Mouse (Mus musculus) intestine, postnatal 0 days (tissue): ENCODE measurements around the gene Kansl1l. TPM values are rescaled to one million over a fixed set of nuclear protein-coding genes. Genes with fewer than 3 reads are reported as not detected.

ENCODE experiments used
- ATAC-seq: fragments of 200-750 bp; cut with Nextera tagmentation; 2 replicates; pipeline ENCODE4 v1.8.0; 2017; ENCODE audit warnings: mild to moderate bottlenecking, moderate TSS enrichment, moderate library complexity
- H3K27ac ChIP-seq: fragments of 300-500 bp; sonication (generic); 2 replicates; pipeline ENCODE4 v1.5.1; 2014; ENCODE audit warnings: mild to moderate bottlenecking, low read depth, low read length, moderate library complexity
- H3K27me3 ChIP-seq: fragments of 300-500 bp; sonication (generic); replicated peaks from 2 replicates; pipeline ENCODE4 v1.6.1; 2014; ENCODE audit warnings: low read length, mixed read lengths; ENCODE audit not compliant: control insufficient read depth, insufficient read depth
- H3K36me3 ChIP-seq: fragments of 300-500 bp; sonication (generic); 2 replicates; pipeline ENCODE4 v1.6.1; 2014; ENCODE audit warnings: mild to moderate bottlenecking, moderate library complexity; ENCODE audit not compliant: control insufficient read depth, insufficient read depth
- H3K4me1 ChIP-seq: fragments of 300-500 bp; sonication (generic); replicated peaks from 2 replicates; pipeline ENCODE4 v1.6.1; 2014; ENCODE audit warnings: antibody characterized with exemption, low read length, mixed read lengths; ENCODE audit not compliant: control insufficient read depth, insufficient read depth
- H3K4me2 ChIP-seq: fragments of 300-500 bp; sonication (generic); replicated peaks from 2 replicates; pipeline ENCODE4 v1.6.1; 2014; ENCODE audit warnings: low read depth, mild to moderate bottlenecking, moderate library complexity
- H3K4me3 ChIP-seq: fragments of 300-500 bp; sonication (generic); 2 replicates; pipeline ENCODE4 v1.5.1; 2014; ENCODE audit warnings: low read depth, low read length
- H3K9ac ChIP-seq: fragments of 300-500 bp; sonication (generic); 2 replicates; pipeline ENCODE4 v1.6.1; 2014; ENCODE audit warnings: mild to moderate bottlenecking, low read depth, low read length
- H3K9me3 ChIP-seq: fragments of 300-500 bp; sonication (generic); 2 replicates; pipeline ENCODE4 v1.6.1; 2016; ENCODE audit warnings: mixed run types; ENCODE audit not compliant: control insufficient read depth
- CTCF ChIP-seq: sonication (generic); IDR thresholded peaks from 2 replicates; pipeline ENCODE4 v1.5.1; 2016; ENCODE audit warnings: low read depth, mild to moderate bottlenecking, control low read depth, antibody characterized with exemption, moderate library complexity
- WGBS: fragments of 180-500 bp; shearing (Covaris S2); extraction: QIAGEN DNeasy Blood & Tissue Kit; methylation state at CpG from one replicate; pipeline ENCODE4 v1.1.7; 2014; 5-methylcytosine and 5-hydroxymethylcytosine counted together
- polyA plus RNA-seq: library from polyadenylated mRNA; unstranded; fragments of >200 nt; fragmentation: Nextera tagmentation; extraction: Ambion mirVana; gene quantifications from 2 replicates; pipeline ENCODE4 v1.2.1, GENCODE M21; 2015

Kansl1l gene
- polyA plus RNA-seq, 1 experiment from 2014 or later, result 7.2 TPM

- no peak for TF ChIP-seq CTCF
- Histone ChIP-seq H3K9me3 (no peaks in the 10 kb centered on the region), H3K9ac (no peak overlapping the region), H3K27me3 (no peaks in the 10 kb centered on the region), H3K4me3 (no peak overlapping the region), H3K27ac (no peak overlapping the region), H3K4me1 (no peaks in the 10 kb centered on the region), H3K36me3 (no peaks in the 10 kb centered on the region), H3K4me2 (no peak overlapping the region)
- ATAC-seq, result no peak
- 86% methylated on average over 1 of the region's 1 CpGs for WGBS
Measured at GRCm38 (mm10) chr1:66806821-66807220, 10.5 kb downstream of the Kansl1l start.

GRCm38 (mm10) chr1:66805408-66805807 lies 12.0 kb downstream of the Kansl1l start:
- H3K4me1 ChIP-seq, result no peaks in the 10 kb centered on the region
- no peak overlapping the region for H3K4me3 ChIP-seq
- ATAC-seq, result no peak
- H3K27ac ChIP-seq, result no peak overlapping the region
- H3K36me3 ChIP-seq, result peaks cover 10% of the 10 kb centered on the region
- no peaks in the 10 kb centered on the region for H3K27me3 ChIP-seq
- no peaks in the 10 kb centered on the region for H3K9me3 ChIP-seq
- H3K9ac ChIP-seq, result no peak overlapping the region
- no peak for TF ChIP-seq CTCF
- H3K4me2 ChIP-seq, result no peak overlapping the region
- WGBS, result 96% methylated on average over 1 of the region's 1 CpGs

GRCm38 (mm10) chr1:66804710-66805109 lies 12.7 kb downstream of the Kansl1l start:
- no peak overlapping the region for H3K27ac ChIP-seq
- H3K9me3 ChIP-seq, result no peaks in the 10 kb centered on the region
- H3K4me2 ChIP-seq, result no peak overlapping the region
- peaks cover 17% of the 10 kb centered on the region for H3K36me3 ChIP-seq
- H3K4me1 ChIP-seq, result no peaks in the 10 kb centered on the region
- no peak overlapping the region for H3K9ac ChIP-seq
- 69% methylated on average over 5 of the region's 5 CpGs for WGBS
- no peak overlapping the region for H3K4me3 ChIP-seq
- no peaks in the 10 kb centered on the region for H3K27me3 ChIP-seq
- no peak for ATAC-seq
- TF ChIP-seq CTCF, result no peak

GRCm38 (mm10) chr1:66797962-66798361 lies 19.4 kb downstream of the Kansl1l start:
- 39% methylated on average over 2 of the region's 2 CpGs for WGBS
- Histone ChIP-seq H3K36me3 (peaks cover 26% of the 10 kb centered on the region), H3K27me3 (no peaks in the 10 kb centered on the region), H3K27ac (no peak overlapping the region), H3K4me2 (no peak overlapping the region), H3K9me3 (no peaks in the 10 kb centered on the region), H3K4me1 (0 out of 2 replicates have a peak, but pooled peaks cover 2% of the 10 kb centered on the region), H3K9ac (no peak overlapping the region), H3K4me3 (no peak overlapping the region)
- ATAC-seq, result no peak
- no peak for TF ChIP-seq CTCF

GRCm38 (mm10) chr1:66792838-66793466 lies 24.4 kb downstream of the Kansl1l start:
- no peaks in the 10 kb centered on the region for H3K9me3 ChIP-seq
- 0 out of 2 replicates have a peak, but pooled peaks cover 2% of the 10 kb centered on the region for H3K4me1 ChIP-seq
- H3K9ac ChIP-seq, result no peak overlapping the region
- no peak overlapping the region for H3K4me2 ChIP-seq
- no peak overlapping the region for H3K4me3 ChIP-seq
- WGBS, result 42% methylated on average over 2 of the region's 2 CpGs
- H3K27me3 ChIP-seq, result no peaks in the 10 kb centered on the region
- H3K36me3 ChIP-seq, result peaks cover 7% of the 10 kb centered on the region; the same call in 1 of the 2 replicates
- H3K27ac ChIP-seq, result no peak overlapping the region
- no peak for TF ChIP-seq CTCF
- peak; percentile 54 for ATAC-seq

GRCm38 (mm10) chr1:66782296-66782695 lies 35.1 kb downstream of the Kansl1l start:
- no peak for TF ChIP-seq CTCF
- Histone ChIP-seq H3K4me1 (no peaks in the 10 kb centered on the region), H3K9ac (no peak overlapping the region), H3K27me3 (no peaks in the 10 kb centered on the region), H3K9me3 (no peaks in the 10 kb centered on the region), H3K4me2 (no peak overlapping the region), H3K4me3 (no peak overlapping the region), H3K36me3 (no peaks in the 10 kb centered on the region), H3K27ac (no peak overlapping the region)
- WGBS, result 62% methylated on average over 2 of the region's 2 CpGs
- no peak for ATAC-seq
